Mouse (Mus musculus): Measurements from ENCODE around the gene Chchd3.

GRCm38 (mm10) chr6:32837165-32837938 is 222.7 kb downstream of the Chchd3 start:
- no peak for TF ChIP-seq CTCF (conservative IDR thresholded peaks at IDR 0.05; ENCODE audit: insufficient read depth, insufficient read length, low read depth, low read length)
- TF ChIP-seq POLR2A (IDR thresholded peaks at IDR 0.05; ENCODE audit: low read depth, low read length): no peak

Data from kidney, adult 2 months (tissue).